Mouse (Mus musculus): ENCODE measurements around the gene Nsfl1c. TPM values are rescaled to one million over a fixed set of nuclear protein-coding genes. Genes with fewer than 3 reads are reported as not detected.
"Not testable (repeated sequence)": the region's sequence is repeated elsewhere in the genome, so short reads cannot be mapped to it uniquely, and the experiment has no call there.

Gene Nsfl1c
- polyA plus RNA-seq (2012; rRNA removed), result 146 TPM in 2 replicates

DNA sequence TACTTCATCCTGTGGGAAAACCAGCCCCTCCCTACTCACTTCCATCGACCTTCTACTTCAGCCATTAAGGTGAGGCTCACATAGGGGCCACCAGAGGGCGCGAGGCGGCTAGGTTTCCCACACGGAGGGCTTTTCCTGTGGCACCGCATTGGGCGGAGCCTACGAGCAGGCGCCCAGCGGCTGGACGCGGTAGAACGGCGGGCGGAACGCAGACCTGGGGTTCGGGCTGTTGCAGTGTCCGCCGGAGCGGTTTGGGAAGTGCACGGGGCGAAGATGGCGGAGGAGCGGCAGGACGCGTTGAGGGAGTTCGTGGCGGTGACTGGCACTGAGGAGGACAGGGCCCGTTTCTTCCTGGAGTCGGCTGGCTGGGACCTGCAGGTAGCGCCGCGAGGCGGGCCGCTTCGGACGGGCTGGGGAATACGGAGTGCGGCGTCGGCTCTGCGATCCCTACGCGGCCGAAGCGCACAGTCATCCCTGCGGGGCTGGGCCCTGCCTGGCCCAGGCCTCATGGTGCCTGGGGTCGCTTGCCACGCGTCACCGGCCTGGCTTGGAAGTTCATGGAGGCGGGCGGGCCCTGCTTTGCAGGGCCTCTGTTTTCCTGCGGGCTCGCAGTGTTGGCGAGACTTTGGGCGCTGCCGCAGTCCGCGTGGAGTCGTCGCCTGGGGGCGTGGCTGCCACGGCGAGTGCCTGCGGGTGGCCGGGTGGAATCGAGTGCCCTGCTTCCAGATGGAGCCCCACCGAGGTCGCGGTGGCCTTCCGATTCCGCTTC, at the start of gene Nsfl1c:
Gene Nsfl1c (plus strand): TSS at position 148 of the 769 bp plus-strand sequence.
- Histone ChIP-seq H3K4me1 (ENCODE audit: control insufficient read depth, insufficient read depth, low read length) (no peaks in the 10 kb centered on the region), H3K27ac (ENCODE audit: insufficient read depth, low read length) (no peak within 1 kb of the TSS), H3K27me3 (ENCODE audit: control insufficient read depth, insufficient read depth, low read length) (no peaks in the 10 kb centered on the region), H3K4me3 (replicated peaks; ENCODE audit: insufficient read depth, low read depth, low read length) (peak within 1 kb of the TSS; percentile 58)
- WGBS, result under 1% methylated on average over 73 of the region's 73 CpGs
- DNase-seq, result peak; percentile 93 to 98
- TF ChIP-seq CTCF (IDR thresholded peaks at IDR 0.05; ENCODE audit: borderline replicate concordance, insufficient read depth, low read depth, low read length) (peak; percentile 86), POLR2A (IDR thresholded peaks at IDR 0.05; ENCODE audit: borderline replicate concordance, insufficient read depth, low read length) (peak; percentile 91)

- not testable (repeated sequence) for H3K4me3 ChIP-seq (replicated peaks; ENCODE audit: insufficient read depth, low read depth, low read length); H3K27me3 ChIP-seq (ENCODE audit: control insufficient read depth, insufficient read depth, low read length); H3K4me1 ChIP-seq (ENCODE audit: control insufficient read depth, insufficient read depth, low read length); H3K27ac ChIP-seq (ENCODE audit: insufficient read depth, low read length); DNase-seq
- WGBS, result 87% methylated on average over 5 of the region's 5 CpGs
Observed at GRCm38 (mm10) chr2:151476053-151476452, 17.9 kb upstream of the Nsfl1c start, which contains the start of gene 4921509C19Rik. TSS of gene 4921509C19Rik (minus strand) at chr2:151476153.

DNA sequence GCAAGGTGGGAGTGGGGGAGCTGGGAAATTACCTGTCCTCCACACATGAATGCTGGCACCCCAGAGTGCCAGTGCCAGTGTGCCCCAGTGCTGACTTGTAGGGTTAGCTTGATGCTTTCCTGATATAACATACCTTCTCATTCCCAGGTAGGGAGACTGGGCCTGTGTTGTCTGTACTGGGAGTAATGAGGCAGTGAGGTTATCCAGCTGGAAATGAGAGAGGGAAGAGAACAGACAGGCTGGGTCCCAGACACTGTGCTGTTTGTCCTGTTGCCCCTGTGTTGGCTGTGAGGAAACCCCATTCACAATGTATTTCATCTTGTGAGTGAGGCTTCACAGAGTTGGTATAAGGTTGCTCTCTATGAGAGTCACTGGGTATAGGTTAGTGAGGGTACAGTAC, 7.5 kb upstream of the Nsfl1c start:
- Histone ChIP-seq H3K4me3 (replicated peaks; ENCODE audit: insufficient read depth, low read depth, low read length) (no peak overlapping the region), H3K4me1 (ENCODE audit: control insufficient read depth, insufficient read depth, low read length) (no peaks in the 10 kb centered on the region), H3K27ac (ENCODE audit: insufficient read depth, low read length) (no peak overlapping the region), H3K27me3 (ENCODE audit: control insufficient read depth, insufficient read depth, low read length) (no peaks in the 10 kb centered on the region)
- DNase-seq, result no peak
- TF ChIP-seq POLR2A (IDR thresholded peaks at IDR 0.05; ENCODE audit: borderline replicate concordance, insufficient read depth, low read length), result no peak
- no peak for TF ChIP-seq CTCF (IDR thresholded peaks at IDR 0.05; ENCODE audit: borderline replicate concordance, insufficient read depth, low read depth, low read length)

- H3K4me3 ChIP-seq (replicated peaks; ENCODE audit: insufficient read depth, low read depth, low read length), result no peak overlapping the region
- TF ChIP-seq CTCF (IDR thresholded peaks at IDR 0.05; ENCODE audit: borderline replicate concordance, insufficient read depth, low read depth, low read length) (no peak), POLR2A (IDR thresholded peaks at IDR 0.05; ENCODE audit: borderline replicate concordance, insufficient read depth, low read length) (no peak)
- no peaks in the 10 kb centered on the region for H3K4me1 ChIP-seq (ENCODE audit: control insufficient read depth, insufficient read depth, low read length)
- no peak overlapping the region for H3K27ac ChIP-seq (ENCODE audit: insufficient read depth, low read length)
- WGBS, result 53% methylated on average over 3 of the region's 3 CpGs
- no peaks in the 10 kb centered on the region for H3K27me3 ChIP-seq (ENCODE audit: control insufficient read depth, insufficient read depth, low read length)
- DNase-seq, result no peak
Observed at GRCm38 (mm10) chr2:151498358-151498757, 4.4 kb downstream of the Nsfl1c start.

DNA sequence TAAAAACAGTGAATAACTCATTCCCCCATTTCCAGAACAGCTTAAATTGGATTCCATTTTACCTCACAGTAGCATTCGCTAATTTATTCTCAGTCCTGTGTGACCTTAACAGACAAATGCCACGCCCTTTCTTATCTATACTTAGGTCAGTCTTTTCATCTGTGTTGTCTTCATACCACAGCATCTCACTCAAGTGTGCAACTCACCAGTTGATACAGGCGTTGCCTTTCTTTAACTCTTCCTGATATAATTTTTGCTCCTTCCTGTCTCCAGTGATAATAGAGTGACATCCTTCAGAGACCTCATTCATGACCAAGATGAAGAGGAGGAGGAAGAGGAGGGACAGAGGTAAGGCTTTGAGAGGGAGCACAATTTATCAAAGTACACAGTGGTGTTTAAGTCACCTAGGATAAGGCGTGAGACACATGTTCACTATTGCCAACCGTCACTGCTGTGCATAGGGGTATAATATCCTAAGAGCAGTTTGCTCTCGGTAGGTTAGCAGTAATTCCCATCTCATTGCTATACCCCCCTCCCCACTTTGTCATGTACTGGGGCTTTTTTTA, 6.5 kb downstream of the Nsfl1c start:
- TF ChIP-seq CTCF (IDR thresholded peaks at IDR 0.05; ENCODE audit: borderline replicate concordance, insufficient read depth, low read depth, low read length), result no peak
- no peak for TF ChIP-seq POLR2A (IDR thresholded peaks at IDR 0.05; ENCODE audit: borderline replicate concordance, insufficient read depth, low read length)
- WGBS, result 94% methylated on average over 6 of the region's 6 CpGs

DNA sequence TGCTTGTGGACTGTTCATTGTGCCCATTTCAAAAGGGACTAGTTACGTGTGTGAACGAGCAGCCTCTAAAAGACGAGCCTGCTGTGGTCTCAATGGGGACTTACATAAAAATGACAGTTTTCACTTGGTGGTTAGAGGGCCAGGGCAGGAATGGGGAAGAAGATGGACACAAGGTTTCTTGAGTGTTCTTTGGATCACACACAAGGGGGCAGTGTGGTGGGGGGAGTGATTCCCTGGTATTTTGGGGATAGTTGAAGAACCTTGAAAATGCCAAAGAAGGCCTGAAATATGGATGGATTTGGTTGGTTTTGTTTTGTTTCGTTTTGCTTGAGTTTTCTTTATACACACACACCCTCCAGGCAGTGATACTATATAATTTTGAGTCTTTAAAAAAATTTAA, 10.2 kb downstream of the Nsfl1c start:
- H3K4me1 ChIP-seq (ENCODE audit: control insufficient read depth, insufficient read depth, low read length), result no peaks in the 10 kb centered on the region
- WGBS, result 82% methylated on average over 4 of the region's 4 CpGs
- no peak for DNase-seq
- no peak overlapping the region for H3K4me3 ChIP-seq (replicated peaks; ENCODE audit: insufficient read depth, low read depth, low read length)
- TF ChIP-seq CTCF (IDR thresholded peaks at IDR 0.05; ENCODE audit: borderline replicate concordance, insufficient read depth, low read depth, low read length) (no peak), POLR2A (IDR thresholded peaks at IDR 0.05; ENCODE audit: borderline replicate concordance, insufficient read depth, low read length) (no peak)
- no peak overlapping the region for H3K27ac ChIP-seq (ENCODE audit: insufficient read depth, low read length)
- no peaks in the 10 kb centered on the region for H3K27me3 ChIP-seq (ENCODE audit: control insufficient read depth, insufficient read depth, low read length)

More for the DNA sequence above, 6.5 kb downstream of the Nsfl1c start:
- H3K27me3 ChIP-seq (ENCODE audit: control insufficient read depth, insufficient read depth, low read length), result no peaks in the 10 kb centered on the region
- H3K4me1 ChIP-seq (ENCODE audit: control insufficient read depth, insufficient read depth, low read length), result no peaks in the 10 kb centered on the region
- DNase-seq, result no peak
- H3K27ac ChIP-seq (ENCODE audit: insufficient read depth, low read length), result no peak overlapping the region
- no peak overlapping the region for H3K4me3 ChIP-seq (replicated peaks; ENCODE audit: insufficient read depth, low read depth, low read length)

- Histone ChIP-seq H3K4me3 (replicated peaks; ENCODE audit: insufficient read depth, low read depth, low read length) (no peak overlapping the region), H3K27ac (ENCODE audit: insufficient read depth, low read length) (no peak overlapping the region), H3K27me3 (ENCODE audit: control insufficient read depth, insufficient read depth, low read length) (no peaks in the 10 kb centered on the region), H3K4me1 (ENCODE audit: control insufficient read depth, insufficient read depth, low read length) (no peaks in the 10 kb centered on the region; the same call in 1 of the 2 replicates)
- DNase-seq, result peak; percentile 36 to 41
- TF ChIP-seq CTCF (IDR thresholded peaks at IDR 0.05; ENCODE audit: borderline replicate concordance, insufficient read depth, low read depth, low read length) (no peak), POLR2A (IDR thresholded peaks at IDR 0.05; ENCODE audit: borderline replicate concordance, insufficient read depth, low read length) (no peak)
Observed at GRCm38 (mm10) chr2:151512199-151512598, 18.2 kb downstream of the Nsfl1c start.
